Mouse (Mus musculus) bone marrow macrophage, adult 2 months (primary cell): ENCODE measurements at regions not wholly inside any gene's neighbourhood (a gene's known extent, or its start where the extent isn't known, plus 50 kb on each side); places are given as distances from the start of the nearest gene placed in this dataset.

Experiments used
- CTCF ChIP-seq: IDR thresholded peaks from 2 replicates; pipeline ENCODE4 v1.5.1; 2012; ENCODE audit warnings: low read depth, mild to moderate bottlenecking, low read length, moderate library complexity
- POLR2A ChIP-seq: IDR thresholded peaks from 2 replicates; pipeline ENCODE4 v1.6.1; 2012; ENCODE audit warnings: mild to moderate bottlenecking, low read depth, low read length, borderline replicate concordance

- TF ChIP-seq CTCF (no peak), POLR2A (no peak)
Measured at GRCm38 (mm10) chr2:167858346-167858745, 73.5 kb upstream of the Ptpn1 start.
